Mouse (Mus musculus): ENCODE measurements around the gene Kars. TPM values are rescaled to one million over a fixed set of nuclear protein-coding genes. Genes with fewer than 3 reads are reported as not detected.
A peak's percentile ranks its signal among the peaks of the same experiment; 100 is the strongest.

Gene Kars
- polyA plus RNA-seq, 1 experiment from 2014 or later, result 167 TPM

- Histone ChIP-seq H3K4me2 (peak overlapping the region; percentile 96), H3K27ac (replicated peaks) (peak overlapping the region; percentile 84), H3K4me1 (replicated peaks) (peaks cover 26% of the 10 kb centered on the region), H3K36me3 (peaks cover 19% of the 10 kb centered on the region), H3K9me3 (no peaks in the 10 kb centered on the region), H3K27me3 (no peaks in the 10 kb centered on the region), H3K9ac (peak overlapping the region; percentile 95), H3K4me3 (peak overlapping the region; percentile 99)
- ATAC-seq (ENCODE audit: low read depth), result peak; percentile 61
- WGBS, result under 1% methylated on average over 40 of the region's 40 CpGs
Measured at GRCm38 (mm10) chr8:112011816-112012242, 706 bp upstream of the Kars start.

GRCm38 (mm10) chr8:112009558-112009957 is 1.6 kb downstream of the Kars start:
- H3K36me3 ChIP-seq, result peaks cover 13% of the 10 kb centered on the region
- peaks cover 26% of the 10 kb centered on the region for H3K4me1 ChIP-seq (replicated peaks)
- H3K27ac ChIP-seq (replicated peaks), result no peak overlapping the region
- WGBS, result 92% methylated on average over 7 of the region's 7 CpGs
- H3K9ac ChIP-seq, result no peak overlapping the region
- H3K4me3 ChIP-seq, result no peak overlapping the region; the same call in 1 of the 2 replicates
- no peaks in the 10 kb centered on the region for H3K27me3 ChIP-seq
- ATAC-seq (ENCODE audit: low read depth), result no peak
- H3K4me2 ChIP-seq, result no peak overlapping the region
- no peaks in the 10 kb centered on the region for H3K9me3 ChIP-seq

GRCm38 (mm10) chr8:112007669-112008068 is 3.5 kb downstream of the Kars start:
- H3K36me3 ChIP-seq, result peaks cover 30% of the 10 kb centered on the region
- WGBS, result 98% methylated on average over 2 of the region's 2 CpGs
- H3K4me3 ChIP-seq, result no peak overlapping the region
- no peak overlapping the region for H3K4me2 ChIP-seq
- H3K27ac ChIP-seq (replicated peaks), result no peak overlapping the region
- no peaks in the 10 kb centered on the region for H3K27me3 ChIP-seq
- no peak for ATAC-seq (ENCODE audit: low read depth)
- peaks cover 19% of the 10 kb centered on the region for H3K4me1 ChIP-seq (replicated peaks)
- no peaks in the 10 kb centered on the region for H3K9me3 ChIP-seq
- no peak overlapping the region for H3K9ac ChIP-seq

GRCm38 (mm10) chr8:112005601-112006000 is 5.5 kb downstream of the Kars start:
- no peak overlapping the region for H3K9ac ChIP-seq
- no peaks in the 10 kb centered on the region for H3K9me3 ChIP-seq
- no peak overlapping the region for H3K4me3 ChIP-seq
- no peak overlapping the region for H3K27ac ChIP-seq (replicated peaks)
- H3K27me3 ChIP-seq, result no peaks in the 10 kb centered on the region
- no peak overlapping the region for H3K4me2 ChIP-seq
- peaks cover 51% of the 10 kb centered on the region for H3K36me3 ChIP-seq
- WGBS, result 95% methylated on average over 6 of the region's 6 CpGs
- ATAC-seq (ENCODE audit: low read depth), result no peak
- H3K4me1 ChIP-seq (replicated peaks), result peaks cover 12% of the 10 kb centered on the region

- no peak overlapping the region for H3K9ac ChIP-seq
- no peak for ATAC-seq (ENCODE audit: low read depth)
- H3K9me3 ChIP-seq, result no peaks in the 10 kb centered on the region
- H3K4me3 ChIP-seq, result no peak overlapping the region
- H3K4me2 ChIP-seq, result no peak overlapping the region
- peaks cover 59% of the 10 kb centered on the region for H3K36me3 ChIP-seq
- no peaks in the 10 kb centered on the region for H3K27me3 ChIP-seq
- no peak overlapping the region for H3K27ac ChIP-seq (replicated peaks)
- peaks cover 3% of the 10 kb centered on the region for H3K4me1 ChIP-seq (replicated peaks)
Measured at GRCm38 (mm10) chr8:112004754-112005153, 6.4 kb downstream of the Kars start.

GRCm38 (mm10) chr8:111992703-111993039 is 18.5 kb downstream of the Kars start:
- no peak for ATAC-seq (ENCODE audit: low read depth)
- peaks cover 8% of the 10 kb centered on the region for H3K4me1 ChIP-seq (replicated peaks)
- H3K27me3 ChIP-seq, result no peaks in the 10 kb centered on the region
- H3K4me3 ChIP-seq, result peak overlapping the region; percentile 84; the same call in 1 of the 2 replicates
- WGBS, result 67% methylated on average over 3 of the region's 3 CpGs
- H3K4me2 ChIP-seq, result peak overlapping the region; percentile 76; the same call in 1 of the 2 replicates
- H3K36me3 ChIP-seq, result peaks cover 67% of the 10 kb centered on the region
- H3K9me3 ChIP-seq, result no peaks in the 10 kb centered on the region
- no peak overlapping the region for H3K27ac ChIP-seq (replicated peaks)
- H3K9ac ChIP-seq, result no peak overlapping the region

- Histone ChIP-seq H3K9me3 (no peaks in the 10 kb centered on the region), H3K27me3 (no peaks in the 10 kb centered on the region), H3K4me3 (peak within 1 kb of the TSS; percentile 84), H3K4me2 (peak within 1 kb of the TSS; percentile 76), H3K27ac (replicated peaks) (peak within 1 kb of the TSS; percentile 56; the same call in 1 of the 2 replicates), H3K9ac (peak within 1 kb of the TSS; percentile 81), H3K4me1 (replicated peaks) (peaks cover 8% of the 10 kb centered on the region), H3K36me3 (peaks cover 67% of the 10 kb centered on the region)
- peak; percentile 97 for ATAC-seq (ENCODE audit: low read depth)
- 5% methylated on average over 33 of the region's 33 CpGs for WGBS
Measured at GRCm38 (mm10) chr8:111992013-111992702, 19.0 kb downstream of the Kars start, which contains the start of gene Adat1. Adat1 (minus strand) TSS chr8:111992302.

- no peaks in the 10 kb centered on the region for H3K9me3 ChIP-seq
- no peaks in the 10 kb centered on the region for H3K27me3 ChIP-seq
- H3K36me3 ChIP-seq, result peaks cover 62% of the 10 kb centered on the region
- H3K27ac ChIP-seq (replicated peaks), result no peak overlapping the region
- WGBS, result 69% methylated on average over 8 of the region's 8 CpGs
- H3K4me1 ChIP-seq (replicated peaks), result peaks cover 8% of the 10 kb centered on the region
- no peak for ATAC-seq (ENCODE audit: low read depth)
- H3K4me2 ChIP-seq, result peak overlapping the region; percentile 76
- peak overlapping the region; percentile 81 for H3K9ac ChIP-seq
- peak overlapping the region; percentile 84 for H3K4me3 ChIP-seq
Measured at GRCm38 (mm10) chr8:111991278-111991677, 19.8 kb downstream of the Kars start.

- WGBS, result 16% methylated on average over 7 of the region's 7 CpGs
- no peak for ATAC-seq (ENCODE audit: low read depth)
Measured at GRCm38 (mm10) chr8:111989911-111990310, 21.2 kb downstream of the Kars start.

GRCm38 (mm10) chr8:111984511-111984910 is 26.6 kb downstream of the Kars start:
- WGBS, result 85% methylated on average over 10 of the region's 10 CpGs
- Histone ChIP-seq H3K4me1 (replicated peaks) (no peaks in the 10 kb centered on the region), H3K36me3 (peaks cover 48% of the 10 kb centered on the region)

More at GRCm38 (mm10) chr8:111989911-111990310, 21.2 kb downstream of the Kars start:
- Histone ChIP-seq H3K4me2 (no peak overlapping the region), H3K4me3 (no peak overlapping the region), H3K27ac (replicated peaks) (no peak overlapping the region), H3K4me1 (replicated peaks) (peaks cover 8% of the 10 kb centered on the region), H3K9me3 (no peaks in the 10 kb centered on the region), H3K36me3 (peaks cover 53% of the 10 kb centered on the region), H3K27me3 (no peaks in the 10 kb centered on the region), H3K9ac (no peak overlapping the region)

GRCm38 (mm10) chr8:111982116-111982515 is 29.0 kb downstream of the Kars start:
- Histone ChIP-seq H3K9me3 (no peaks in the 10 kb centered on the region), H3K4me2 (no peak overlapping the region), H3K27ac (replicated peaks) (no peak overlapping the region), H3K4me3 (no peak overlapping the region), H3K9ac (no peak overlapping the region), H3K36me3 (peaks cover 38% of the 10 kb centered on the region), H3K27me3 (no peaks in the 10 kb centered on the region), H3K4me1 (replicated peaks) (no peaks in the 10 kb centered on the region)
- no peak for ATAC-seq (ENCODE audit: low read depth)
- 84% methylated on average over 7 of the region's 7 CpGs for WGBS

More at GRCm38 (mm10) chr8:111984511-111984910, 26.6 kb downstream of the Kars start:
- H3K4me3 ChIP-seq, result no peak overlapping the region
- no peaks in the 10 kb centered on the region for H3K27me3 ChIP-seq
- H3K4me2 ChIP-seq, result no peak overlapping the region
- no peak overlapping the region for H3K9ac ChIP-seq
- no peak overlapping the region for H3K27ac ChIP-seq (replicated peaks)
- no peaks in the 10 kb centered on the region for H3K9me3 ChIP-seq
- no peak for ATAC-seq (ENCODE audit: low read depth)

GRCm38 (mm10) chr8:111978147-111978546 is 33.0 kb downstream of the Kars start:
- H3K36me3 ChIP-seq, result peaks cover 54% of the 10 kb centered on the region
- no peak overlapping the region for H3K4me3 ChIP-seq
- ATAC-seq (ENCODE audit: low read depth), result no peak
- no peak overlapping the region for H3K27ac ChIP-seq (replicated peaks)
- 69% methylated on average over 10 of the region's 10 CpGs for WGBS
- no peaks in the 10 kb centered on the region for H3K27me3 ChIP-seq
- H3K9me3 ChIP-seq, result no peaks in the 10 kb centered on the region
- H3K4me1 ChIP-seq (replicated peaks), result no peaks in the 10 kb centered on the region
- H3K4me2 ChIP-seq, result no peak overlapping the region
- no peak overlapping the region for H3K9ac ChIP-seq

- WGBS, result 93% methylated on average over 2 of the region's 2 CpGs
Measured at GRCm38 (mm10) chr8:111976326-111976725, 34.8 kb downstream of the Kars start.

More at GRCm38 (mm10) chr8:111976326-111976725, 34.8 kb downstream of the Kars start:
- H3K4me3 ChIP-seq, result no peak overlapping the region
- H3K9ac ChIP-seq, result no peak overlapping the region
- no peaks in the 10 kb centered on the region for H3K4me1 ChIP-seq (replicated peaks)
- H3K36me3 ChIP-seq, result peaks cover 54% of the 10 kb centered on the region
- no peaks in the 10 kb centered on the region for H3K9me3 ChIP-seq
- ATAC-seq (ENCODE audit: low read depth), result no peak
- no peaks in the 10 kb centered on the region for H3K27me3 ChIP-seq
- H3K27ac ChIP-seq (replicated peaks), result no peak overlapping the region
- H3K4me2 ChIP-seq, result no peak overlapping the region

Measured in neural tube, embryonic 13.5 days (tissue).